15 mouse cellular contexts compared by ENCODE assay signal in the genomic region with DNA sequence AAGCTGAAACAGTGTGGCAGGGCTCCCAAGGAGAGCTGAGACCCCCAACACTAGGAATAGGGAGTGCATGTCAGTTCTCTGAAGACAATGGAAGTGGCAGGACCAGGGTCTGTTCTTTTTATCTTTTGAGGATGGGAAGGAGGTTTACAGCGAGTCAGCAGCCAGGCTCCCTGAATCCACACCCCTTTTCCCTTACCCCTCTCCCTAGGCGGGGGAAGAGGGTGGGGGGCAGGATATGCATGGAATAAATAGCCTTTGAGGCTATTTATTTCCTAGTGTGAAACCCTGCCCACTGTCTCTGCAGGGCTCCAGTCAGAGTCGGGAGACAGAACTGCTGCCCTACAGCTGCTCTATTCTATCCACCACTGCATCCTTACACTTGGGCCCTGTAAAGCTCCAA. TPM values are rescaled to one million over a fixed set of nuclear protein-coding genes. Genes with fewer than 3 reads are reported as not detected.
DNase-seq lines count a peak whose midpoint lies in the region; ATAC-seq and TF ChIP-seq lines count a peak whose summit lies in the region.
"Had no signal": no experiment of that assay in that cellular context is flagged by ENCODE, and none has a peak within 500 bp of the region (broad histone marks: within the 10 kb centered on the region; RNA-seq: fewer than 3 reads in every experiment).

No protein-coding gene starts in this region.

- H3K9ac ChIP-seq in kidney, postnatal 0 days (ENCODE audit: low read depth, low read length) = 0 out of 2 replicates have a peak overlapping the region, but pooled peaks have one; percentile 9
- 0 out of 2 replicates have a peak overlapping the region, but pooled peaks have one; percentile 12 for H3K9ac ChIP-seq in midbrain, embryonic 11.5 days (ENCODE audit: low read length)
- H3K9ac ChIP-seq in midbrain, embryonic 15.5 days = no peak overlapping the region
- H3K9ac ChIP-seq in limb, embryonic 12.5 days (replicated peaks) = no peak overlapping the region
- H3K9ac ChIP-seq: liver, embryonic 14.5 days had no signal

- no peak for ATAC-seq in kidney, postnatal 0 days (replicated peaks; ENCODE audit: low FRiP score, low read depth)
- ATAC-seq in midbrain, embryonic 11.5 days (ENCODE audit: low FRiP score) = no peak
- ATAC-seq in midbrain, embryonic 15.5 days (replicated peaks) = no peak
- ATAC-seq in limb, embryonic 12.5 days (ENCODE audit: insufficient number of reproducible peaks, insufficient read depth, low FRiP score, low TSS enrichment, low read depth) = peak; percentile 10; the same call in 1 of the 2 replicates
- ATAC-seq: inflammation-experienced regulatory T-cells, adult 6 months had no signal

- H3K4me1 ChIP-seq in kidney, postnatal 0 days (replicated peaks; ENCODE audit: insufficient read depth, low read length) = no peaks in the 10 kb centered on the region
- peaks cover 6% of the 10 kb centered on the region; the same call in 1 of the 2 replicates for H3K4me1 ChIP-seq in midbrain, embryonic 11.5 days (ENCODE audit: control insufficient read depth, insufficient read depth, low read length)
- H3K4me1 ChIP-seq in midbrain, embryonic 15.5 days = no peaks in the 10 kb centered on the region
- peaks cover 10% of the 10 kb centered on the region for H3K4me1 ChIP-seq in limb, embryonic 12.5 days (replicated peaks)
- H3K4me1 ChIP-seq in cerebellum, adult 2 months (ENCODE audit: control insufficient read depth, insufficient read depth, low read length) = no peaks in the 10 kb centered on the region

- DNase-seq in kidney, postnatal 0 days (ENCODE audit: low spot score) = no peak
- no peak for DNase-seq in kidney, postnatal 14 days
- peak; percentile 84 for DNase-seq in midbrain, embryonic 11.5 days (ENCODE audit: low spot score, missing footprints)
- DNase-seq in ZHBTc4 (ENCODE audit: low read depth, low spot score) = peak; percentile 69
- DNase-seq in cerebellum, adult 2 months = no peak
- no peak for DNase-seq in ovary, postnatal 10 days (ENCODE audit: low spot score)
- DNase-seq: cerebellum, postnatal 36 days; heart, postnatal 14 days; kidney, postnatal 4 days; midbrain, embryonic 14.5 days had no signal

- no peak overlapping the region; the same call in 1 of the 2 replicates for H3K27ac ChIP-seq in kidney, postnatal 0 days
- H3K27ac ChIP-seq in midbrain, embryonic 11.5 days (ENCODE audit: low read depth, low read length) = no peak overlapping the region
- H3K27ac ChIP-seq in midbrain, embryonic 15.5 days = no peak overlapping the region
- H3K27ac ChIP-seq in limb, embryonic 12.5 days = no peak overlapping the region
- no peak overlapping the region for H3K27ac ChIP-seq in cerebellum, adult 2 months (ENCODE audit: insufficient read depth, low read length)
- H3K27ac ChIP-seq: liver, embryonic 14.5 days had no signal

- H3K4me3 ChIP-seq in kidney, postnatal 0 days (replicated peaks; ENCODE audit: low read depth, low read length) = no peak overlapping the region
- H3K4me3 ChIP-seq in midbrain, embryonic 11.5 days (ENCODE audit: low read depth, low read length) = no peak overlapping the region
- H3K4me3 ChIP-seq in midbrain, embryonic 15.5 days = no peak overlapping the region
- no peak overlapping the region for H3K4me3 ChIP-seq in limb, embryonic 12.5 days (replicated peaks)
- no peak overlapping the region for H3K4me3 ChIP-seq in cerebellum, adult 2 months (replicated peaks; ENCODE audit: insufficient read depth, low read depth, low read length)

- H3K36me3 ChIP-seq in kidney, postnatal 0 days (ENCODE audit: insufficient read depth, low read length) = no peaks in the 10 kb centered on the region
- H3K36me3 ChIP-seq in midbrain, embryonic 11.5 days (ENCODE audit: control insufficient read depth, insufficient read depth, low read length) = no peaks in the 10 kb centered on the region
- no peaks in the 10 kb centered on the region for H3K36me3 ChIP-seq in midbrain, embryonic 15.5 days (replicated peaks)
- no peaks in the 10 kb centered on the region for H3K36me3 ChIP-seq in limb, embryonic 12.5 days

- H3K9me3 ChIP-seq in kidney, postnatal 0 days (replicated peaks; ENCODE audit: low read length) = no peaks in the 10 kb centered on the region
- H3K9me3 ChIP-seq in midbrain, embryonic 11.5 days (ENCODE audit: control insufficient read depth, low read length) = no peaks in the 10 kb centered on the region
- no peaks in the 10 kb centered on the region for H3K9me3 ChIP-seq in midbrain, embryonic 15.5 days
- no peaks in the 10 kb centered on the region for H3K9me3 ChIP-seq in limb, embryonic 12.5 days

- 16% methylated on average over 3 of the region's 3 CpGs for WGBS in kidney, postnatal 0 days
- 1% methylated on average over 3 of the region's 3 CpGs for WGBS in midbrain, embryonic 11.5 days
- WGBS in midbrain, embryonic 15.5 days = 0% methylated on average over 3 of the region's 3 CpGs
- 10% methylated on average over 3 of the region's 3 CpGs for WGBS in limb, embryonic 12.5 days
- 29% methylated on average over 3 of the region's 3 CpGs for WGBS in cerebellum, adult 2 months

- TF ChIP-seq POLR2A in cerebellum, adult 2 months (IDR thresholded peaks at IDR 0.05; ENCODE audit: borderline replicate concordance, insufficient read depth, low read length) = no peak

- TF ChIP-seq CTCF in kidney, postnatal 0 days (IDR thresholded peaks at IDR 0.05; ENCODE audit: low read depth) = no peak
- TF ChIP-seq CTCF in cerebellum, adult 2 months (IDR thresholded peaks at IDR 0.05; ENCODE audit: borderline replicate concordance, insufficient read depth, low read depth, low read length) = no peak

- no peaks in the 10 kb centered on the region for H3K27me3 ChIP-seq in kidney, postnatal 0 days (ENCODE audit: insufficient read depth, low read length)
- H3K27me3 ChIP-seq in midbrain, embryonic 11.5 days (ENCODE audit: control insufficient read depth, insufficient read depth, low read length) = no peaks in the 10 kb centered on the region
- H3K27me3 ChIP-seq in midbrain, embryonic 15.5 days (replicated peaks) = no peaks in the 10 kb centered on the region
- H3K27me3 ChIP-seq in limb, embryonic 12.5 days = no peaks in the 10 kb centered on the region
- no peaks in the 10 kb centered on the region for H3K27me3 ChIP-seq in cerebellum, adult 2 months (ENCODE audit: control insufficient read depth, insufficient read depth, low read length)

- no peak overlapping the region for H3K4me2 ChIP-seq in kidney, postnatal 0 days (ENCODE audit: low read length)
- no peak overlapping the region for H3K4me2 ChIP-seq in midbrain, embryonic 11.5 days
- H3K4me2 ChIP-seq in midbrain, embryonic 15.5 days = no peak overlapping the region
- H3K4me2 ChIP-seq in limb, embryonic 12.5 days = no peak overlapping the region

RNA-seq across cellular contexts. Expression of gene Ddx10, which starts 9.9 kb away (rescaled TPM):
- polyA plus RNA-seq in kidney, postnatal 0 days (2015; fragmentation: Nextera tagmentation; extraction: Ambion mirVana) = 26.6 and 27.2 TPM in 2 replicates
- polyA plus RNA-seq in midbrain, embryonic 11.5 days (2014; fragmentation: Nextera tagmentation; extraction: Ambion mirVana) = 30.7 and 38.2 TPM in 2 replicates
- polyA plus RNA-seq in midbrain, embryonic 15.5 days (2015; fragmentation: Nextera tagmentation; extraction: Ambion mirVana) = 22.7 and 25.8 TPM in 2 replicates
- polyA plus RNA-seq in limb, embryonic 12.5 days (2016; fragmentation: Nextera tagmentation; extraction: Ambion mirVana) = 31.0 and 31.8 TPM in 2 replicates
- 9.8 and 10.0 TPM in 2 replicates for polyA plus RNA-seq in cerebellum, adult 2 months (2012; rRNA removed)

RNA-seq across cellular contexts. Expression of gene Exph5, which starts 43.7 kb away (rescaled TPM):
- 2.4 and 2.8 TPM in 2 replicates for polyA plus RNA-seq in kidney, postnatal 0 days (2015; fragmentation: Nextera tagmentation; extraction: Ambion mirVana)
- polyA plus RNA-seq in midbrain, embryonic 11.5 days (2014; fragmentation: Nextera tagmentation; extraction: Ambion mirVana) = 0.70 TPM in 2 replicates
- polyA plus RNA-seq in midbrain, embryonic 15.5 days (2015; fragmentation: Nextera tagmentation; extraction: Ambion mirVana) = 0.23 and 0.35 TPM in 2 replicates
- polyA plus RNA-seq in limb, embryonic 12.5 days (2016; fragmentation: Nextera tagmentation; extraction: Ambion mirVana) = 1.4 TPM in 2 replicates
- 25.2 and 32.7 TPM in 2 replicates for polyA plus RNA-seq in cerebellum, adult 2 months (2012; rRNA removed)
- polyA plus RNA-seq: adrenal gland, adult 2 months had no signal

Comparison
In these comparisons a context has a peak if more than half of its experiments do, and no peak if none do; other contexts are left out.
1. H3K9ac ChIP-seq: peak in kidney, postnatal 0 days (single experiment) and midbrain, embryonic 11.5 days (single experiment); none in midbrain, embryonic 15.5 days (single experiment) and limb, embryonic 12.5 days (single experiment).
2. DNase-seq: peak in midbrain, embryonic 11.5 days (single experiment) and ZHBTc4 (single experiment); none in kidney, postnatal 0 days (single experiment), kidney, postnatal 14 days (single experiment), cerebellum, adult 2 months (0 of 2) and ovary, postnatal 10 days (single experiment).